Mouse (Mus musculus) stomach, postnatal 0 days (tissue): ENCODE data around the gene Sorcs1. TPM values are rescaled to one million over a fixed set of nuclear protein-coding genes. Genes with fewer than 3 reads are reported as not detected.

ENCODE experiments used
- ATAC-seq: fragments of 200-750 bp; cut with Nextera tagmentation; 2 replicates; pipeline ENCODE4 v1.8.0; 2017; ENCODE audit not compliant: low FRiP score, low TSS enrichment
- DNase-seq: peaks from one replicate; pipeline ENCODE4 v3.0.0-alpha.2; 2016; ENCODE audit warnings: low spot score
- H3K27ac ChIP-seq: fragments of 300-500 bp; sonication (generic); replicated peaks from 2 replicates; pipeline ENCODE4 v1.5.1; 2014; ENCODE audit warnings: mild to moderate bottlenecking, control low read depth
- H3K27me3 ChIP-seq: fragments of 300-500 bp; sonication (generic); 2 replicates; pipeline ENCODE4 v1.6.1; 2014; ENCODE audit warnings: low read length; ENCODE audit not compliant: control insufficient read depth, insufficient read depth
- H3K36me3 ChIP-seq: fragments of 300-500 bp; sonication (generic); 2 replicates; pipeline ENCODE4 v1.6.1; 2014; ENCODE audit warnings: low read length, mixed read lengths; ENCODE audit not compliant: control insufficient read depth, insufficient read depth
- H3K4me1 ChIP-seq: fragments of 300-500 bp; sonication (generic); replicated peaks from 2 replicates; pipeline ENCODE4 v1.6.1; 2014; ENCODE audit warnings: antibody characterized with exemption; ENCODE audit not compliant: control insufficient read depth, insufficient read depth
- H3K4me2 ChIP-seq: fragments of 300-500 bp; sonication (generic); replicated peaks from 2 replicates; pipeline ENCODE4 v1.6.1; 2014; ENCODE audit warnings: low read depth, mild to moderate bottlenecking, control low read depth, moderate library complexity
- H3K4me3 ChIP-seq: fragments of 300-500 bp; sonication (generic); 2 replicates; pipeline ENCODE4 v1.5.1; 2014; ENCODE audit warnings: low read depth, low read length, control low read depth
- H3K9ac ChIP-seq: fragments of 300-500 bp; sonication (generic); 2 replicates; pipeline ENCODE4 v1.6.1; 2014; ENCODE audit warnings: mild to moderate bottlenecking, low read length, control low read depth, mixed read lengths
- H3K9me3 ChIP-seq: fragments of 300-500 bp; sonication (generic); 2 replicates; pipeline ENCODE4 v1.6.1; 2016; ENCODE audit warnings: low read length; ENCODE audit not compliant: control insufficient read depth
- CTCF ChIP-seq: IDR thresholded peaks from 2 replicates; pipeline ENCODE4 v1.5.1; 2016; ENCODE audit warnings: antibody characterized with exemption, low read depth, mild to moderate bottlenecking, moderate library complexity
- EP300 ChIP-seq: optimal IDR thresholded peaks from 2 replicates; pipeline ENCODE3; 2016; ENCODE audit warnings: antibody characterized with exemption
- WGBS: fragments of 180-500 bp; shearing (Covaris S2); extraction: QIAGEN DNeasy Blood & Tissue Kit; methylation state at CpG from one replicate; pipeline ENCODE4 v1.1.7; 2014; 5-methylcytosine and 5-hydroxymethylcytosine counted together
- polyA plus RNA-seq: library from polyadenylated mRNA; unstranded; fragments of >200 nt; fragmentation: Nextera tagmentation; extraction: Ambion mirVana; gene quantifications from 2 replicates; pipeline ENCODE4 v1.2.1, GENCODE M21; 2015

Gene Sorcs1
- polyA plus RNA-seq, 1 experiment from 2014 or later = 1.4 TPM

DNA sequence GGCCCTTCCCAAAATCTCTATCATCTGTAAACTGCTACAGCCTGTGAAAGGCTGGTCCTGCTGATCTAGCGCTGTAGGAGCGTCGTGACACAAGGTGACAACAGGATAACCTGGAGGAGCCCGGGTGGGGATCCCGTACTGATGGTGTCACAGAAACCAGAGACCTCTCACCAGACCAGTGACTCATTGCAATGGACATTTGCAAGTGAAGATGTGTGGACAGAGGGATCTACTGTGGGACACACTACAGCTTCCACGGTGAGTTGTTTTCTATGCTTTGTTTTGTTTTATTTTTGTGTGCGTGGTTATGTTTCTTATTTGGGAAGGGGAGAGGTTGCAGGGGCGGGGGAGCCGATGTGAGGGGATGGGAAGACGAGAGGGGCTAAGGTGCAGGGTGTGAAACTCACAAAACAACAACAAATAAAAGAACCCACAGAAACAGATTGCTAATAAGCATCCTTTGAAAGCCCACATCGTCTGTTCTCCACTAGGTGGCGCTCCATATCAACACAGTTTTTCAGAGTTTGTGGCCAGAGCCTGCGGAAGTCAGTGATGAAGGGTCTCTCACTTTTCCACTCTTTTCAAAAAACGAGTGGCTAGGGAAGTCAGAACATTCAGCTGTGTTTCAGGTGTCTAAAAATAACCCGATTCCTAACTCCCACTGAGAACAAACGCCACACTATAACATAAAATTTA lies 419.6 kb downstream of the Sorcs1 start:
- no peaks in the 10 kb centered on the region for H3K27me3 ChIP-seq
- peak; percentile 27 for DNase-seq
- TF ChIP-seq CTCF = peak; percentile 88
- no peak for TF ChIP-seq EP300
- no peak overlapping the region for H3K4me2 ChIP-seq
- no peaks in the 10 kb centered on the region for H3K36me3 ChIP-seq
- H3K9me3 ChIP-seq = no peaks in the 10 kb centered on the region
- no peaks in the 10 kb centered on the region for H3K4me1 ChIP-seq
- H3K4me3 ChIP-seq = no peak overlapping the region
- WGBS = 34% methylated on average over 16 of the region's 16 CpGs
- ATAC-seq = no peak
- no peak overlapping the region for H3K9ac ChIP-seq
- H3K27ac ChIP-seq = no peak overlapping the region

DNA sequence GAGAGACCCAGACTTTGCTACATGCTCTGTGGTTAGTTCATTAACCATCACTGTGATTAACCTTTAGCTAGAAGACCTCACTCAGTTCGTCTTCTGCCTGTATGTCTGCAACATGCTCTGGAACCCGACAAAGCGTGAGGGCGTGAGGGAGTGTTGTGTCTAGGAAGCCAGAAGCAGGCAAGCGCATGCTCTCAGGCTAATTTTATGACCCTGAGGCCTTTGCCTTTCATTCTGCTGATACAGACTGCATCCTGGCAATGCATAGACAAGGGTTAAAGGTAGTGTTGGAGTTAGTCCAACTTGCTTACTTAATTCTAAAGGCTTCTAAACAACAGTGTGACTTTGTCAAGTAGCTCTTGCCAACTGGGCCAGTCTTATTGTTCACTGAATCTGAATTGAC lies 458.0 kb downstream of the Sorcs1 start:
- no peak overlapping the region for H3K9ac ChIP-seq
- ATAC-seq (no peak), DNase-seq (no peak)
- H3K4me2 ChIP-seq = no peak overlapping the region
- no peaks in the 10 kb centered on the region for H3K4me1 ChIP-seq
- no peak for TF ChIP-seq EP300
- no peaks in the 10 kb centered on the region for H3K9me3 ChIP-seq
- H3K27me3 ChIP-seq = no peaks in the 10 kb centered on the region
- WGBS = 55% methylated on average over 5 of the region's 5 CpGs
- no peaks in the 10 kb centered on the region for H3K36me3 ChIP-seq
- H3K27ac ChIP-seq = no peak overlapping the region
- H3K4me3 ChIP-seq = no peak overlapping the region

DNA sequence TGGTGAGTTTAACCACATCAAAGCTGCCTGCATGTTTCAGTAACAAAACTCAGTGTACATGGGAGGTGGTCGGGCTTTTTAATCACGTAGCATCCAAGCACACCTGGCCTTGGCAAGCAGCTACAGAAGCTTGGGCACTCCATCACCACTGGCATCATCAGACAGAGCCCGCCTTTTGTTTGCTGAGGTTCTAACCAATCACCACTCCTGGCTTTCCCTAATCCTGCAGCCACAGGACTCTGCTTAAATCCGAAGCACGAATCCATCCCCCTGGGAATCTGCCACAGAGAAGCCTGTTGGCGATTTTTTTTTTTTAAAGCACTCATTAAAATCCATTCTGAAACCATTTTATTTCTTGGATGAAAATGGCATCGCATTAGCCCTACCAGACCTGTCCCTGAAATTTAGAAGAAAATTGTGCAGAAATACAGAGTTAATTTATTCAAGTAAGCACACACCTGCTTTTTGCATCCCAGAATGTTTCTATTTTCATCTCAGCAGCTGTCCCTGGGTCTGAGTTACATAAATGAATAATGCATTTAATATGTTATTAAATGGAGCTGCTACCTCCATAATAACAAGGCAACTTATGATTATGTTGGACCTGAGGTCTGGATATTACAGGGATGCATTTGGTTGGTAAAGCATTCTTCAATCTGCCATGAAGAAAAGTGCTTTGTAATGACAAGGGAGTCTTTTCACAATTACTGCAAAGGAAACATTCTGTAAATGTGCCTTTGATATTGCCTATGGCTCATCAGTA lies 463.8 kb downstream of the Sorcs1 start:
- ATAC-seq (no peak), DNase-seq (no peak)
- H3K4me2 ChIP-seq = no peak overlapping the region
- H3K4me1 ChIP-seq = no peaks in the 10 kb centered on the region
- no peaks in the 10 kb centered on the region for H3K27me3 ChIP-seq
- no peaks in the 10 kb centered on the region for H3K36me3 ChIP-seq
- no peak overlapping the region for H3K4me3 ChIP-seq
- no peak overlapping the region for H3K9ac ChIP-seq
- no peaks in the 10 kb centered on the region for H3K9me3 ChIP-seq
- TF ChIP-seq EP300 (no peak), CTCF (no peak)
- no peak overlapping the region for H3K27ac ChIP-seq
- WGBS = 40% methylated on average over 7 of the region's 7 CpGs

DNA sequence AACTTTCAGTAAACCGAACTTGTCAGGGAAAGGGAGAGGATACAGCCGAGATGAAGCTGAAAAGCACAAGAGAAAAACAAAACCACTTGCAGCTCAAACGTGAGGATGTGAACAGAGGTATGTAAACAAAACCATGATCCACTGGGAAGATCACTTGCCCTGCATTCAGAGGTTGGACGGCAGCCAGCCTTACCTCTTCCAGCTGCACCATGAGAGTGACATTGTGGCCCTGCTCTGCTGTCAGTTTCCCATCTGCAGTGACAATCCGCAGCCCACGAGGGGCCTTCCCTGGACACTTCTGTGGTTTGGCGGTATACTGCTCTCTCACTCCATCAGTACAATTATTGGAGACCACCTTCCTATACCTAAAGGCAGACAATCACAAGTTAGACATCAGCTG lies 468.0 kb downstream of the Sorcs1 start:
- H3K4me2 ChIP-seq = no peak overlapping the region
- TF ChIP-seq CTCF (no peak), EP300 (no peak)
- no peak overlapping the region for H3K4me3 ChIP-seq
- no peaks in the 10 kb centered on the region for H3K36me3 ChIP-seq
- DNase-seq (peak; percentile 14), ATAC-seq (no peak)
- H3K9ac ChIP-seq = no peak overlapping the region
- no peaks in the 10 kb centered on the region for H3K27me3 ChIP-seq
- WGBS = 28% methylated on average over 7 of the region's 7 CpGs
- no peaks in the 10 kb centered on the region for H3K9me3 ChIP-seq
- no peak overlapping the region for H3K27ac ChIP-seq
- H3K4me1 ChIP-seq = no peaks in the 10 kb centered on the region

DNA sequence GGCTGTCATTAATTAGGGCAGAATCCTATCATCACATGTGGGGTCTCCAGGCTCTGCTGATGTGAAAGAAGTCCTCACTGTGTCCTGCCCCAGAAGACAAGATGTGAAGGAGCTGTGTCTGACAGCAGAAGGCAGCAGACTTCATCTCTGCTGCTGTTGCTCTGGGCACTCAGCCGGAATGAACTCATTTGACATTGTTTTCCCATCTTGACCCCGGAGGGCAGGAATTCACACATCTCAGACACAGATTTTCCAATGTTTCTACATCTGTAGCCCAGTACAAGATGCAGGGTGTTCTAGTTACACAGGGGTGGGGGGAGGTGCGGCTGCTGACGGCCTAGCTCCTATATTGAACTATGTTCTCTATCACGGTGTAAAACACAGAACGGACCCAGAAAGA lies 474.1 kb downstream of the Sorcs1 start:
- Histone ChIP-seq H3K36me3 (no peaks in the 10 kb centered on the region), H3K4me2 (no peak overlapping the region), H3K4me3 (no peak overlapping the region), H3K9ac (no peak overlapping the region), H3K9me3 (no peaks in the 10 kb centered on the region), H3K27me3 (no peaks in the 10 kb centered on the region), H3K27ac (no peak overlapping the region), H3K4me1 (no peaks in the 10 kb centered on the region)
- 78% methylated on average over 6 of the region's 6 CpGs for WGBS
- no peak for DNase-seq
- ATAC-seq = no peak
- TF ChIP-seq EP300 (no peak), CTCF (no peak)

DNA sequence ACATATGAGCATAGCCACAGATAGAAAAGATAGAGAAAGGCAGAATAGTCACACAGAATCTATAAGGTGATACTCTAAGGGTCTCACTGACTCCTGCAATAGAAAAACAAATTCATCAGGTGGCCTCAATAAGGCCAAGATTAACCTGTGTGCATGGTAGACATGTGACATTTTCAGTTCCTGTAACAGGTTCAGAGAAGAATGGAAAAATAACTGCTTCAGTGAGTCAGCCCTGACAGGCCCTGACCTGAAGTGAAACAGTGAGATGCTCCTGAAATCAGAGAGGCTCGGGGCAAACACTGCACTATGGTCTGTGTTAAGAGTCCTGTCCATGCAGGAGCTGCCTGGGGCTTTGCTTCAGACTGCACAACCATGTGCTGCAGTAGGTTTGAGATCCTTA lies 481.9 kb downstream of the Sorcs1 start:
- no peak for ATAC-seq
- no peaks in the 10 kb centered on the region for H3K36me3 ChIP-seq
- no peak overlapping the region for H3K4me3 ChIP-seq
- H3K9ac ChIP-seq = no peak overlapping the region
- 57% methylated on average over 1 of the region's 1 CpGs for WGBS
- H3K27me3 ChIP-seq = no peaks in the 10 kb centered on the region
- no peaks in the 10 kb centered on the region for H3K9me3 ChIP-seq
- DNase-seq = no peak
- no peak for TF ChIP-seq EP300
- no peak overlapping the region for H3K27ac ChIP-seq
- no peaks in the 10 kb centered on the region for H3K4me1 ChIP-seq
- H3K4me2 ChIP-seq = no peak overlapping the region
